Mouse (Mus musculus) bone marrow, adult 2 months (tissue): ENCODE data around the gene Endod1. TPM values are rescaled to one million over a fixed set of nuclear protein-coding genes. Genes with fewer than 3 reads are reported as not detected.

Experiments
- H3K27ac ChIP-seq: fragments of 200-500 bp; 2 replicates; pipeline ENCODE4 v1.5.1; 2012; ENCODE audit warnings: low read depth, mild to moderate bottlenecking, control low read depth, inconsistent platforms, low read length; ENCODE audit not compliant: control insufficient read depth, poor library complexity, insufficient read depth
- H3K4me1 ChIP-seq: fragments of 200-500 bp; 2 replicates; pipeline ENCODE4 v1.6.1; 2011; ENCODE audit warnings: low read length; ENCODE audit not compliant: control insufficient read depth, insufficient read depth
- H3K4me3 ChIP-seq: fragments of 200-500 bp; replicated peaks from 2 replicates; pipeline ENCODE3; 2011; ENCODE audit warnings: mild to moderate bottlenecking, low read depth, low read length, control low read depth; ENCODE audit not compliant: control insufficient read depth
- CTCF ChIP-seq: fragments of 200-500 bp; IDR thresholded peaks from 2 replicates; pipeline ENCODE4 v1.5.1; 2011; ENCODE audit warnings: low read length, control low read depth; ENCODE audit not compliant: control insufficient read depth, insufficient read depth
- POLR2A ChIP-seq: fragments of 200-500 bp; IDR thresholded peaks from 2 replicates; pipeline ENCODE4 v1.6.1; 2011; ENCODE audit warnings: low read depth, mild to moderate bottlenecking, control low read depth, low read length, borderline replicate concordance; ENCODE audit not compliant: control insufficient read depth
- WGBS: fragments of 180-500 bp; shearing (Covaris S2); methylation state at CpG from one replicate; pipeline ENCODE4 v1.1.7; 2018; 5-methylcytosine and 5-hydroxymethylcytosine counted together
- polyA plus RNA-seq: library from polyadenylated mRNA; stranded (reverse); fragments of >200 nt; gene quantifications from 2 replicates; pipeline ENCODE4 v1.2.4, GENCODE M21; 2011; ENCODE audit warnings: low replicate concordance; ENCODE audit not compliant: missing spikeins, insufficient read depth, insufficient read length

The Endod1 gene
- polyA plus RNA-seq, 1 experiment, result 25.0 TPM

GRCm38 (mm10) chr9:14372440-14372839 is 8.9 kb downstream of the Endod1 start:
- H3K4me3 ChIP-seq, result no peak overlapping the region
- TF ChIP-seq POLR2A, result no peak
- TF ChIP-seq CTCF, result no peak
- no peaks in the 10 kb centered on the region; the same call in 1 of the 2 replicates for H3K4me1 ChIP-seq
- no peak overlapping the region for H3K27ac ChIP-seq

- no peak for TF ChIP-seq POLR2A
- no peak for TF ChIP-seq CTCF
- no peak overlapping the region for H3K4me3 ChIP-seq
- peaks cover 8% of the 10 kb centered on the region for H3K4me1 ChIP-seq
- H3K27ac ChIP-seq, result peak overlapping the region; percentile 66
These were observed 12.0 kb downstream of the Endod1 start for GRCm38 (mm10) chr9:14369271-14369670.

GRCm38 (mm10) chr9:14367850-14368249 is 13.5 kb downstream of the Endod1 start:
- 81% methylated on average over 4 of the region's 4 CpGs for WGBS
- H3K4me3 ChIP-seq, result no peak overlapping the region
- H3K4me1 ChIP-seq, result peaks cover 8% of the 10 kb centered on the region
- TF ChIP-seq POLR2A, result no peak
- TF ChIP-seq CTCF, result no peak
- H3K27ac ChIP-seq, result no peak overlapping the region

GRCm38 (mm10) chr9:14365481-14366125 is 15.7 kb downstream of the Endod1 start:
- H3K4me3 ChIP-seq, result no peak overlapping the region
- H3K27ac ChIP-seq, result no peak overlapping the region; the same call in 1 of the 2 replicates
- peaks cover 8% of the 10 kb centered on the region for H3K4me1 ChIP-seq
- WGBS, result 19% methylated on average over 4 of the region's 4 CpGs
- TF ChIP-seq CTCF, result no peak
- TF ChIP-seq POLR2A, result no peak

GRCm38 (mm10) chr9:14364719-14365118 is 16.6 kb downstream of the Endod1 start:
- H3K27ac ChIP-seq, result no peak overlapping the region
- TF ChIP-seq CTCF (no peak), POLR2A (no peak)
- peaks cover 8% of the 10 kb centered on the region for H3K4me1 ChIP-seq
- H3K4me3 ChIP-seq, result no peak overlapping the region
- 66% methylated on average over 9 of the region's 9 CpGs for WGBS

- H3K27ac ChIP-seq, result no peak overlapping the region
- 74% methylated on average over 6 of the region's 6 CpGs for WGBS
- peaks cover 8% of the 10 kb centered on the region for H3K4me1 ChIP-seq
- TF ChIP-seq POLR2A (no peak), CTCF (no peak)
- no peak overlapping the region for H3K4me3 ChIP-seq
These were observed 17.8 kb downstream of the Endod1 start for GRCm38 (mm10) chr9:14363540-14363939.

DNA sequence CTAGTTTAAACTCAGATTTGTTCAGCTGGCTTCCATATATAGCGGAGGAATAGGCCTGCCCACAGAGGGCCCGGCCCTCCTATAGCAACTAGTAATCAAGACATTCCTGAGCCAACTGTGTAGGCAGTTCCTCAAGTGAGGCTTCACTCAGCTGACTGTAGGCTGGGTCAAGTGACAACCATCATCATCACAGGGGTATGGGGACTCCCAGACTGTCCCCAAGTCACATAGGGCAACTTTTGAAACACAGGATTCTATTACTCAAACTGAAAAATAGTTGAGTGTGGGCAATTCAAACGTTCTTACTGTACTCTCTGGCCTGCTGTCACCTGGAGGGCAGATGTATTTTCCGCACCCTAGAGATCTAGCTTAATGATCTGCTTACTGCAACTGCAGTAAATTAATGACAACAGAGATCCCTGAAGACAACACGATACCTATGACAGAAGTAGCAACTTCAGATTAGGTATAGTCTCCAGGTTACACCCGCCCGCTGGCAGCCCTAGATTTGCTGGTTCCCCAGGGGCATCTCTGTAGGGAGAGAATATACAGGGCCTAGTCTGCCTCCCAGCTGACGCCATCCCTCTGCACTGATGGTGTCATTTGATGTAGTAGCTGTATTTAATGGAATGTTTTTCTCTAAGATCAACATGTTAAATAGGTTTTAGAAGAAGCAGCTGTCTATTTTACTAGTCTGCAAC is 19.1 kb downstream of the Endod1 start:
- peaks cover 8% of the 10 kb centered on the region for H3K4me1 ChIP-seq
- TF ChIP-seq CTCF, result no peak
- no peak overlapping the region for H3K27ac ChIP-seq
- 85% methylated on average over 8 of the region's 8 CpGs for WGBS
- H3K4me3 ChIP-seq, result no peak overlapping the region

DNA sequence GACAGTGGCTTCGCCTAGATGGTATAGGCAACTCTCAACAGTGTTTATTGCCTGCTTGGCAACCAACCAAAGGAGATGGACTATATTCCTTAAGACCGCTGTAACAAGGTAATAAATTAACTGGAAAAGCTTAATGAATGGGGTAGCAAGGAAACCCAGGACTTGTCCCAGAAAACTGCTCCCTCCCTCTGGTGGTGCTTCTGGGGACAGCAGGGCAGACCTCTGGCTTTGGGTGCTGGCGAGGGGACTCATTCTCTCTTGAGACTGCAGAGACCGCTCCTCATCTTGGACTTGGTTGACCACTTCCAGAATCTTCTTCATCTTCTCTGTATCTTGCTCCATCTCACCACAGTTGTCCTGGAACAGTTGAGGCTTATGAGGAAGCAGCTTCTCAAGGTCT is 24.3 kb downstream of the Endod1 start:
- WGBS, result 94% methylated on average over 4 of the region's 4 CpGs
- TF ChIP-seq POLR2A (no peak), CTCF (no peak)
- Histone ChIP-seq H3K4me3 (no peak overlapping the region), H3K4me1 (peaks cover 3% of the 10 kb centered on the region), H3K27ac (no peak overlapping the region)

DNA sequence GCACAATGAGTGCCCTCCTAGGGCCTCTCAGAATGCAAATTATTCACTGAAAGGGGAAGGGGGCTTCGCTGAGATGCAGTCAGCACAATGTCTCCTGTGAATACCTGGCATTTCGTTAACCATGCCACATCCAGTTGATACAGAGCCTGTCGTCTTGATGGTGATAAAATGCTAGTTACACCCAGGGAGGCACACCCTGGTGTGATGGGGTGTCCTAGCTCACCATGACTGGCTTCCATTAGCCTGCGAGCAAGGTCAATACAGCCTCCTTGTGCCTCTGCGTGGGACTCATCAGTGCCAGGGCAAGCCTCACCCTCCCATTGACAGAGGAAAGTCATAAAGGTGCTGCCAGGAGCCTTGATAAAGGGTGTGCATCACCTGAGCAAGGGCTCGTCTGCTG is 26.5 kb downstream of the Endod1 start:
- TF ChIP-seq POLR2A, result no peak
- TF ChIP-seq CTCF, result no peak
- 80% methylated on average over 6 of the region's 6 CpGs for WGBS
- Histone ChIP-seq H3K4me1 (peaks cover 3% of the 10 kb centered on the region), H3K27ac (no peak overlapping the region), H3K4me3 (no peak overlapping the region)
